Mouse (Mus musculus) urinary bladder, postnatal 10 days (tissue): Measurements from ENCODE around the gene Rab4b.

ENCODE experiments used
- DNase-seq: peaks from one replicate; pipeline ENCODE4 v3.0.0; 2022; ENCODE audit warnings: low spot score

Rab4b gene

GRCm38 (mm10) chr7:27159882-27160281 is 18.8 kb downstream of the Rab4b start:
- DNase-seq, result peak; percentile 57

GRCm38 (mm10) chr7:27159256-27159655 is 19.4 kb downstream of the Rab4b start:
- no peak for DNase-seq

- DNase-seq, result no peak
These were observed 20.5 kb downstream of the Rab4b start for GRCm38 (mm10) chr7:27158171-27158570.

- DNase-seq, result no peak
These were observed 22.7 kb downstream of the Rab4b start for GRCm38 (mm10) chr7:27156005-27156404.

- DNase-seq, result no peak
These were observed 25.4 kb downstream of the Rab4b start, which contains the start of gene Cyp2t4 for GRCm38 (mm10) chr7:27153205-27153764. Cyp2t4 (plus strand) TSS chr7:27153714.

- no peak for DNase-seq
These were observed 42.2 kb downstream of the Rab4b start for GRCm38 (mm10) chr7:27136410-27136996.

- no peak for DNase-seq
These were observed 44.9 kb downstream of the Rab4b start for GRCm38 (mm10) chr7:27133757-27134156.

- DNase-seq, result no peak
These were observed 45.5 kb downstream of the Rab4b start for GRCm38 (mm10) chr7:27133156-27133555.

- no peak for DNase-seq
These were observed 46.1 kb downstream of the Rab4b start for GRCm38 (mm10) chr7:27132588-27132987.

GRCm38 (mm10) chr7:27131387-27131786 is 47.3 kb downstream of the Rab4b start:
- DNase-seq, result no peak

- DNase-seq, result no peak
These were observed 48.0 kb downstream of the Rab4b start for GRCm38 (mm10) chr7:27130521-27131370.

GRCm38 (mm10) chr7:27129811-27130210 is 48.9 kb downstream of the Rab4b start:
- no peak for DNase-seq

- no peak for DNase-seq
These were observed 49.8 kb downstream of the Rab4b start for GRCm38 (mm10) chr7:27128946-27129345.

GRCm38 (mm10) chr7:27128162-27128561 is 50.5 kb downstream of the Rab4b start:
- DNase-seq, result no peak

GRCm38 (mm10) chr7:27124969-27125368 is 53.7 kb downstream of the Rab4b start:
- DNase-seq, result no peak

- DNase-seq, result no peak
These were observed 54.3 kb downstream of the Rab4b start for GRCm38 (mm10) chr7:27124305-27124832.

- DNase-seq, result no peak
These were observed 59.0 kb downstream of the Rab4b start, which contains the start of gene Cyp2f2 for GRCm38 (mm10) chr7:27119676-27120075. Cyp2f2 (plus strand) TSS chr7:27119909.
